Mouse (Mus musculus) spleen, postnatal 14 days (tissue): ENCODE results near the gene Apoe.

ENCODE experiments used
- DNase-seq, 2 experiments: peaks; one replicate each; pipeline ENCODE4 v3.0.0; 2021 to 2022; ENCODE audit warnings: low spot score in 2 of 2

Gene Apoe

GRCm38 (mm10) chr7:19664955-19665841 lies 33.8 kb downstream of the Apoe start, which contains the start of gene Clptm1:
TSS of gene Clptm1 (minus strand) at chr7:19665033.
- DNase-seq: peak; percentile 94 to 96

- DNase-seq: peak in 1 of 2 experiments; percentile 11
These were observed 34.5 kb downstream of the Apoe start for GRCm38 (mm10) chr7:19664455-19664954.

GRCm38 (mm10) chr7:19663940-19664339 lies 35.0 kb downstream of the Apoe start:
- DNase-seq: peak in 1 of 2 experiments; percentile 12

- DNase-seq: no peak
These were observed 46.4 kb downstream of the Apoe start for GRCm38 (mm10) chr7:19652614-19653013.

GRCm38 (mm10) chr7:19651063-19651786 lies 47.8 kb downstream of the Apoe start:
- no peak for DNase-seq
